Mouse (Mus musculus) layer of hippocampus, adult 11-12 months (tissue): ENCODE measurements around the gene Nsfl1c.
"Not testable (repeated sequence)": the region's sequence is repeated elsewhere in the genome, so short reads cannot be mapped to it uniquely, and the experiment has no call there.

Experiments
- DNase-seq: peaks from one replicate; pipeline ENCODE4 v3.0.0; 2022; ENCODE audit warnings: low spot score

The Nsfl1c gene

DNA sequence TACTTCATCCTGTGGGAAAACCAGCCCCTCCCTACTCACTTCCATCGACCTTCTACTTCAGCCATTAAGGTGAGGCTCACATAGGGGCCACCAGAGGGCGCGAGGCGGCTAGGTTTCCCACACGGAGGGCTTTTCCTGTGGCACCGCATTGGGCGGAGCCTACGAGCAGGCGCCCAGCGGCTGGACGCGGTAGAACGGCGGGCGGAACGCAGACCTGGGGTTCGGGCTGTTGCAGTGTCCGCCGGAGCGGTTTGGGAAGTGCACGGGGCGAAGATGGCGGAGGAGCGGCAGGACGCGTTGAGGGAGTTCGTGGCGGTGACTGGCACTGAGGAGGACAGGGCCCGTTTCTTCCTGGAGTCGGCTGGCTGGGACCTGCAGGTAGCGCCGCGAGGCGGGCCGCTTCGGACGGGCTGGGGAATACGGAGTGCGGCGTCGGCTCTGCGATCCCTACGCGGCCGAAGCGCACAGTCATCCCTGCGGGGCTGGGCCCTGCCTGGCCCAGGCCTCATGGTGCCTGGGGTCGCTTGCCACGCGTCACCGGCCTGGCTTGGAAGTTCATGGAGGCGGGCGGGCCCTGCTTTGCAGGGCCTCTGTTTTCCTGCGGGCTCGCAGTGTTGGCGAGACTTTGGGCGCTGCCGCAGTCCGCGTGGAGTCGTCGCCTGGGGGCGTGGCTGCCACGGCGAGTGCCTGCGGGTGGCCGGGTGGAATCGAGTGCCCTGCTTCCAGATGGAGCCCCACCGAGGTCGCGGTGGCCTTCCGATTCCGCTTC, at the start of gene Nsfl1c:
Gene Nsfl1c, plus strand, starts transcription at position 148 of the 769 bp plus-strand sequence.
- peak; percentile 96 for DNase-seq

DNA sequence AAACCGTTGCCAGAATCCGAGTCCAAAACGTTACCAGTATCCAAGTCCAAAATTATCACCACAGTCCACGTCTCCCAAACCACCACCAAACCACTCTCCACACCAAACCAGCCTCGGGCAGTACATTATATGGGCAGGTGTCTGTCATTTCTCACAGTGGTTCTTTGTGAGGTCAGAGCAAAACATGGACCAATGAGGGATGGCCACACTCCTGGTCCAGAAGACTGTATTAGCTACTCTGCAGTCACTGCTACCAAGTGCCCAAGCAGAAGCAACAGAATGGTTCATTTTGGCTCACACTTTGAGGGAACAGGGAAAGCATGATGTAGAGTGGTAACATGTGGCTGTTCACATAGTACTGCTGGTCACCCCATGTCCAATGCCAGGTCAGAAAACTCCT, 17.9 kb upstream of the Nsfl1c start, which contains the start of gene 4921509C19Rik:
Gene 4921509C19Rik, minus strand, starts transcription at position 101 of the 400 bp plus-strand sequence.
- DNase-seq, result not testable (repeated sequence)

DNA sequence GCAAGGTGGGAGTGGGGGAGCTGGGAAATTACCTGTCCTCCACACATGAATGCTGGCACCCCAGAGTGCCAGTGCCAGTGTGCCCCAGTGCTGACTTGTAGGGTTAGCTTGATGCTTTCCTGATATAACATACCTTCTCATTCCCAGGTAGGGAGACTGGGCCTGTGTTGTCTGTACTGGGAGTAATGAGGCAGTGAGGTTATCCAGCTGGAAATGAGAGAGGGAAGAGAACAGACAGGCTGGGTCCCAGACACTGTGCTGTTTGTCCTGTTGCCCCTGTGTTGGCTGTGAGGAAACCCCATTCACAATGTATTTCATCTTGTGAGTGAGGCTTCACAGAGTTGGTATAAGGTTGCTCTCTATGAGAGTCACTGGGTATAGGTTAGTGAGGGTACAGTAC, 7.5 kb upstream of the Nsfl1c start:
- no peak for DNase-seq

DNA sequence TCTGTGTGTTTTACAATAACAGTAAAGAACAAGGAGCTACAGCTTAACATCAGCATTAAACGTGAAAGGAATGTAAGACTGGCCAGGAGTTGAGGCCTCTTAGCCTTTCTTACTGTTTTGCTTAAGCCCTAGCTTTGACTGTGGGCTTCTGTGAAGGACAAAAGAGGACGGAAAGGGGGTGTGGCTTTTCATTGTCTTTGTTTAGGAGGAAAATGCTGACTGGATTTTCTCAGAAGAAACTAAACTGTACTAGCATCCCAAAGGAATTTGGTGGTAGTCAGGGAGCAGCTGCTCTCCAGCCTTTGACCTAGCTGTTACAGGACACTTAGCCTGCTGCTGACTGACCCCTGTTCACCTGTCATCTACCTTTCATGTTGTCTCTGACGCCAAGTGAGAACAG, 4.4 kb downstream of the Nsfl1c start:
- no peak for DNase-seq

DNA sequence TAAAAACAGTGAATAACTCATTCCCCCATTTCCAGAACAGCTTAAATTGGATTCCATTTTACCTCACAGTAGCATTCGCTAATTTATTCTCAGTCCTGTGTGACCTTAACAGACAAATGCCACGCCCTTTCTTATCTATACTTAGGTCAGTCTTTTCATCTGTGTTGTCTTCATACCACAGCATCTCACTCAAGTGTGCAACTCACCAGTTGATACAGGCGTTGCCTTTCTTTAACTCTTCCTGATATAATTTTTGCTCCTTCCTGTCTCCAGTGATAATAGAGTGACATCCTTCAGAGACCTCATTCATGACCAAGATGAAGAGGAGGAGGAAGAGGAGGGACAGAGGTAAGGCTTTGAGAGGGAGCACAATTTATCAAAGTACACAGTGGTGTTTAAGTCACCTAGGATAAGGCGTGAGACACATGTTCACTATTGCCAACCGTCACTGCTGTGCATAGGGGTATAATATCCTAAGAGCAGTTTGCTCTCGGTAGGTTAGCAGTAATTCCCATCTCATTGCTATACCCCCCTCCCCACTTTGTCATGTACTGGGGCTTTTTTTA, 6.5 kb downstream of the Nsfl1c start:
- no peak for DNase-seq

DNA sequence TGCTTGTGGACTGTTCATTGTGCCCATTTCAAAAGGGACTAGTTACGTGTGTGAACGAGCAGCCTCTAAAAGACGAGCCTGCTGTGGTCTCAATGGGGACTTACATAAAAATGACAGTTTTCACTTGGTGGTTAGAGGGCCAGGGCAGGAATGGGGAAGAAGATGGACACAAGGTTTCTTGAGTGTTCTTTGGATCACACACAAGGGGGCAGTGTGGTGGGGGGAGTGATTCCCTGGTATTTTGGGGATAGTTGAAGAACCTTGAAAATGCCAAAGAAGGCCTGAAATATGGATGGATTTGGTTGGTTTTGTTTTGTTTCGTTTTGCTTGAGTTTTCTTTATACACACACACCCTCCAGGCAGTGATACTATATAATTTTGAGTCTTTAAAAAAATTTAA, 10.2 kb downstream of the Nsfl1c start:
- no peak for DNase-seq

DNA sequence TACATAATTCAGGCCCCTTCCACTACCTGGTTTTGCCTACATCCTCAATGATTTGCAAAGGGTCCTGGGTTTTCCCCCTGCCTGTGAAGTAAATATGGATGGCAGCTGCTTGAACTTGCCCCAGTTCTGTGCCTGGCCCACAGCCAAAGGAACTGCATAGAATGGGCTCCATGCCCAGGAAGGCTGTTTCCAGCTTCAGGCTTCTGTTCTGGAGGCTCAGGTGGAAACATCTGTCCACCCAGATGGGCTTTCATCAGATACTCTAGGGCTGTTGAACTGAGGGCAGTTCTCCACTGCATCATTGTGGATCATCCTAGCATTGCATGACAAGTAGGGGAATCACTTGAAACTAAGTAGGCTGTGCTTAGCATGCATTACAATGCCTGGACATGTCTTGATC, 18.2 kb downstream of the Nsfl1c start:
- DNase-seq, result peak; percentile 67

DNA sequence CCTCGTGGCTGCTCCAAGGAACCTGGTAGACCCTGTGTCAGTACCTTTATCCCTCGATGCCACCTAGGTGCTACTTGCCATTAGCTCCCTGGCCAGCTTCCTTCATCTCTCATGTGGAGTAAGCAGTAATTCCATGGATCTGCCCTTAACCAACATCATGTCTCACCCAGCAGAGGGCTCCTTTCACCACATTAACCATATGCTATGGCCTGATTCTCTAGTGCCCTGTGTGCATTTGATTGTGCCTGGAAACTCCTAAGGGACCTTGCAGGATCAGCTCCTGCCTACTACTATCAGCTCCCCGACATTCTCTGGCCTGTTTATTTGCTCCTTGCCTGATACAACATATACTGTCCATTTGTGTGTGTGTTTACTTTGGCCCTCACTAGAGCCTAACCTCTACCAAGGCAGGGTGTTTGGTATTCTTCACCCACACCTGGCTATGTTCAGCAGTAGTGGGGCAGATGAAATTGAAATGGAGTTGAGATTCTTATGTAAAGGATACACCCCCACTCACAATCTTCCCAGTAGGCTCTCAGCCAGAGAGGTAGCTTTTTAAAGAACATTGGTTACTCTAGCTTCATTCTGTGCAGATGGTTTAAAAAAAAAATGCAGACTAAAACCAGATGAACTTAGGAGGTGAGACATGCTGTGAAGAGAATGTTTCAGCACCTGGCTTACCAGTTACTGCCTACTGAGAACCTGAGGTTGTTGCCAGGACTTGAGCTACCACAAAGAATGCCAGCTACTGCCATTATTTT, 19.7 kb downstream of the Nsfl1c start:
- peak; percentile 46 for DNase-seq

DNA sequence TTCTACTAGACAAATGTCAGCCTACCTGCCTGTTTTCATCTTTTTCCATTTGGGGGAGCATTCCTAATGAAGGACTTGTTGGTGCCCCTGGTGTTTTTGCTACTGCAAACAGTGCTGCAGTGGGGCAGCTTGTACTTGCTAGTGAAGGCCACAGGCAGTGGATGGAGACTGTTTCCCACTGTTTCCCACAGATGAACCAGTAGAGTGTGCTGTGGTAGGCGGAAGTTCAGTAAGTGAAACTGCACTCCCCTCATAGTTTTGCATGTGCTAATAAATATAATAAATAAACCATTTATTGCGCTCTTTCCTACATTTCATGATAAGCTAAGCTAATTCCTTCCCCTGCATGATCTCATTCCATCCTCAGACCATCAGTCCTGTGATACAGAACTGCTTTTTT, 25.0 kb downstream of the Nsfl1c start:
- no peak for DNase-seq

DNA sequence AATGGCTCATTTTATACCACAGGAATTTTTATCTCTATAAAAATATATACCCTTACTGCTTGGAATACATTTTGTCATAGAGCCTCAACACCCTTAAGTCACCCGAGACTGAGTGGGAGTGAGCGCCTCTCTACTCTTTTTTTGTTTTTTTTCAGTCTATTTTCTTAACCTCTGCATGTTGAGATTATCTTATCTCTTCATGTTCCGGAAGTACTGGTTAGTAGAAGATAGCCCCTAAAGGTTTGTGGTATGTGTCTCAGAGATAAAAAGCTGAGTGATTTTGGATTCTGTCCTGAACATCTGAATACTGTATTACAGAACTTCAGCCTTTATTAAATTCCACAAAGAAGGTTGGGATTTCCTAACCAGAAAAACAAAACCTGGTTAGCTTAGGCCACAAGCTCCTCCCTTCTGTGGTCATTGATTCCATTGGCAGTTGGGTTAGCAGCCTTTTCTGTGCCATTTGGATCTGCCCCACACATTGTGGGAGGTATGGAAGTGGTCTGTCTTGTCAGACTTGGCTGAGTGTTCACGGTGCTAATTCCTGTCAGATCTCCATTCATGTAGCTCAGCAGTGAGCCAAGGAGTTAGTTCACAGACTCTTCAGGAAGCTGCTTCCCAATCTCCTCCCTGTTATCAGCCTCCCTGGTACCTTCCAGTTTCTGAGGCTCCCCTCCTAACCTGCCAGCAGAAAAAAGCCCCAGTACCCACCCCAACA, 30.5 kb downstream of the Nsfl1c start:
- DNase-seq, result no peak

DNA sequence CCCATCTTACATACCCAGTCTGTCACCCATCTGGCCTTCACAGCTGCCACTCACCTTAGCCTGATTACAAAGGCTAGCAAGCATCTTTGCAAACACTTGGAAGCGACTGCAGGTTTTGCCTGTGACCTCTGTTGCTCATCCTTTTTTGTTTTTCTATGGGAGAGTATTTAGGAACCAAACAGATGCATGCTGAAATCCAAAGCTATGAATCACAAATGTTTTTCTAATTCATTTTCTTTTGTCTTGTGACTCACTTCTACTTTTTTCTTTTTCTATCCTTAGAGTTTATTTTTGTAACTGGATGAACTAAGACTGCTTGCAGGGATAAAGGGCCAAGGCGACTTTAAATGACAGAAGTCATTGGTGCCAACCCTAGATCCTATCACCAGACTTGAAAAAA, 31.5 kb downstream of the Nsfl1c start:
- no peak for DNase-seq

DNA sequence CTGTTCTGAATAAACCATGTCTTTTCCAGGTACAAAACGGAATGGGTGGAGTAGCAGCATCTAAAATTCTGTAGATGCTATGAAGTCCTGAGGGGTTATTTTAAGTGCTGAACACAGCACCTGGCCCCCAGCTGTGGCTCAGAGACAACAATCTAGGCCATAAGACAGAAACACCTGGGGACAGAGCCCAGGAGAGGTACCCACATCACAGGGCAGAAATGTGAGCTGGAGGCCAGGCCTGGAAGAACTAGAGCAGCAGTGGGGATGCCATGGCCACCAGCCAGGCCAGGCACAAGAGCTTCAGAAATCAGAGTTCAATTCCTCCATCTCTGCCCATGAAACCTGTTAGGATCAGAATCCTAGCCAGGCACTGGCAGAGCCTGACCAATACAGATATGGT, 34.1 kb downstream of the Nsfl1c start:
- DNase-seq, result no peak

DNA sequence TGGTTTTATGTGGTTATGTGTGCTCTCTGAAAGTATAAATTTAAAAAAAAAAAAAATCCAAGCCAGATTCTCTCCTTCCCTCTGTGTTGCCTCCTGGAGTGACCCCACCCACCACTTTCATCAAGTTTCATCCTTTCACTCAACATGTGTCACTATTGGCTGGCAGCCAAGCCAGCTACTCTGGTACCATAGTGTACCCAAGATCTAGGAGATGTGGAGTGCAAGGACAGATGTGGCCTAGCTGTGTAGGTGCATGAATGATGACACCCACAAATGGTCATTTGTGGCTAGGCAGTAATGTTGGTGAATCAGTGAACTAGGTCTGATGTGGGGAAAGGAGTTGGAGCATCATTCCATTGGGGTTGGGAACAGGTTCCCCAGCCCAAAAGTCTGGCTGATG, 35.2 kb downstream of the Nsfl1c start:
- DNase-seq, result no peak

DNA sequence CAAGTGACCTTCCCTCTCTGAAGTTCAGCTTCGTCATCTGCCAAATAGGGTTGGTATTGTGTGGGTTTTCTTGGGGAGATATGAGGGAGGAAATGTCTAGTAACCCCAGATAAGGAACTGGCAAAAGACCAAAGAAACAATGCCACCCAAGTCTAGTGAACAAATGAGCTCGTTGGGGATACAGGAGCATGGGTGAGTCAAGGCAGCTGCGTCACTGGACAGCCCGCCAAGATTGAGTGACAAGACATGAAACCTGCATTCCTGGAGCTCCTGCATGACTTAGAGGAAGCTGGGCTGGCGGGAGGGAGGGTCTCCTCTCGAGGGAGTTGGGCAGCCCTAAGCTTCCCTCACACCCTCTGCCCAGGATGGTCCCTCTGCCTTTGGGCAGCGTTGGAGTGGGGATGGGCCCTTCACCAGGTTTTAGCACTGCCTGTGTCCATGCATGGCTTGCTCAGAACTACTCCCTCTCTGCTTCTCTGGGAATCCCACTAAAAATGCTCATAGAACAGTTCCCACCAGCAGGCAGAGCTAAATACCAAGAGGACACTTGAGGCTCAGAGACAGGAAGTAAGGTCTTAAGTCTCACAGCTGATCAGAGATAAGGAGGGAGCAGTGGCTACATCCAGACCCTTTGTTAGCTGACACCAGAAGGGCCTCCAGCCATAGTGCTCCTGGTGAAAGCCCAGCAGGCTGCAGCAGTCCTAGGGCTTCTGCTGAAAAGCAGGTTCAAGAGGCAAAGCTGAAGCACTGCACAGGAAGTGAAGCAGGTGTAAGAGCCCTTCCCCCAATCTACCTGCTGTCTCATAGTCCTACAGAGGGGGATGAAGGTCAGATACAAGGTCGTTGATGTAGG, 36.6 kb downstream of the Nsfl1c start:
- DNase-seq, result no peak

DNA sequence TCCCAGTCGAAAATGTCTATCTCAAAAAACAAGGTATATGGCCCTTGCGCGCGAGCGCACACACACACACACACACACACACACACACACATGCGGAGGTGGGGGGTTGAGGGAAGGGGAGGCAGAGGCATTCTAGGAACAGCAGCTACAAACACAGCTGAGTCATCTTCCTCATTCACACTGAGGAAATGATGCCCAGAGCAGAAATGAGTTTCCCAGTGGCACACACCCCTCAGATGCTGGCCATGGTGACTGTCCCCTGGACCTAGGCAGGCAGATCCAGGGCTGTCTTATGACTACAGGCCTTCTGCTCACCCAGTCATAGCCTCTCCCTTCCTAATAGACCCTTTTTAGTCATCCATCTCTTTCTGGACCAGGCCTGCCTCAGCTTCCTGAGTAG, 39.6 kb downstream of the Nsfl1c start:
- DNase-seq, result no peak

DNA sequence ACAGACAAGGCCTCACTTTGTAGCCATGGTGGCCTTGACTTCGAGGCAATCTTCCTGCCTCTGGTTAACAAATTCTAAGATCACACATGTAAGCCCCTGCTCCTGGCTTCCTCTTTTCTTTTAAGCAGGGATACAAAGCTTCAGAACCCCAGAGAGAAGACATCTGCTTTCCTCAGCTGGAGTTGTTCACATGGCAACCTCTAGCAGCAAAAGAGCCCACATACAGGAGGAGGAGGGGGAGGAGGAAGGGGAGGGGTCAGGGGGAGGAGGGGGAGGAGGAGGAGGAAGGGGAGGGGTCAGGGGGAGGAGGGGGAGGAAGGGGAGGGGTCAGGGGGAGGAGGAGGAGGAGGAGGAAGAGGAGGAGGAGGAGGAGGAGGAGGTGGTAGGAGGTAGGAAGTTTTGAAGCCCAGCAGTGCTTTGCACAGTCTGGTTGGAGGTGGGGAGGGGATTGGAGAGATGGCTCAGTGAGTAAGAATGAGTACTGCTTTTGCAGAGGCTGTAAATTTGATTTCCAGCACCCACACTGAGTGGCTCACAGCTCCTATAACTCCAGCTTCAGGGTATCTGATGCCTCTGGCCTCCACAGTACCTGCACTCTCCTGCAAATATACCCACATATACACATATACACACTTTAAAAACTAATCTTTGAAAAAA, 42.1 kb downstream of the Nsfl1c start:
- no peak for DNase-seq

DNA sequence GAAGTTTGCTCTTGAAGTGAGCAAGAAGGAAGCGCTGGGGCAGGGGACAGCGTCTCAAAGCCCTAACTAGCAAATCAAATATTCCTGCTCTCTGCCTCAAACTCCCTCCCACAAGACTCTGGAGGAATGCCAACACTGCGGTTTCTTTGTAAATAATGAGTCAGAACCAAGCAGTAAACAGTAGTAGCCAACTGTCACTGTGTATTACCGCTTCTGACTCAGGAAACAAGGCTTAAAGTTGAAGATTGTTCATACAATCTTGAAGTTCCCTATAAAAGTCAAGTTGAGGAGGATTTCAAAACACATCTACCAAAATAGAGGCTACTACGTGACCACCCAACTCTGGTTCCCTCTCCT, 42.6 kb downstream of the Nsfl1c start:
- peak; percentile 64 for DNase-seq

DNA sequence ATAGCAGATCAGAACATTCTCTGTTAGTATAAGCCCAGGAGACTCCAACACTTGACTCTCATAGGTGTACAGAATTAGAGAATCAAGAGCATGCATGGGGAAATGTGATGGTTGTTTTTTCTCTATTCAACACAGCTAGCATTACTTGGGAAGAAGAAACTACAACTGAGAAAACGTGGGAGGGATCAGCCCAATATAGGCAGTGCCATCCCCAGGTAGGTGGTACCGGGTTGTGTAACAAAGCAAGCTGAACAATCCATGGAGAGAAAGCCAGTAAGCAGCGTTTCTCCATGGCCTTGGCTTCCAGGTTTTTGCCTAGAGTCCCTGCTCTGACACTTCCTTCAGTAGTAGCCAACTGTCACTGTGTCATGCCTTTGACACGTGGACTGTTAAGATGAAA, 44.7 kb downstream of the Nsfl1c start:
- no peak for DNase-seq

DNA sequence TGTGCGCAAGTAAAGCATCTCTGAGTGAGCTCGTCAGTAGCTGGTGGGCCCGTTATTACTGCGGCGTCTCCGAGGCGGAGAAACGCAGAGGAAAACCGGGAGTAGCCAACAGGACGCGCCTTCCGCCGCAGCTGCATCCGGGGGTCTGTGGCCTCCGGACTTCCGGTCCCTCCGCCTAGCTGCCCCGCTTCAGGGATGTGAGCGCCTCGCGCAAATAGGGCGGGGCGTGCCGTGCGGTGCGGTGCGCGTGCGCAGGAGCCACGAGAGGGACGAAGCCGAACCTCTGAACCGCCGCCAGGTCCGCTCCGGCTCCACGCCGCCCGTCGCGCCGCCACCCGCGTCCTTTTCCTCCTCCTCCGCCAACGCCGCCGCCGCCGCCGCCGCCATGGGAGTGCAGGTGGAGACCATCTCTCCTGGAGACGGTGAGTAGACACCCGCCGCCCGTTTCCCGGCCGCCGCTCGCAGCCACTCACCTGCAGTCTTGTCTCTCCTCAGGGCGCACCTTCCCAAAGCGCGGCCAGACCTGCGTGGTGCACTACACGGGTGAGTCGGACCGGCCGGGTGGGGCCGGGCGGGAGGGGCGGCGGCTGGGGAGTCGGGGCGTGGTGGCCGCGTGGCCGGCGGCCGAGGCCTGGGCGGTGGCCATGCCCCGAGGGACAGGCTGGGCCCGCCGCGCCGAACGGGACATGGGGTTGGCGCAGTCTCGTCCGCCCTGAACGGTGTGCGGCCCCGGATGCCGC, 48.5 kb downstream of the Nsfl1c start, which contains the start of gene Fkbp1a:
Gene Fkbp1a, plus strand, starts transcription at position 161 of the 740 bp plus-strand sequence.
- peak; percentile 96 for DNase-seq
